Mouse (Mus musculus) bone marrow macrophage, adult 2 months (primary cell): Measurements from ENCODE around the gene Myh7b.

ENCODE experiments used
- CTCF ChIP-seq: IDR thresholded peaks from 2 replicates; pipeline ENCODE4 v1.5.1; 2012; ENCODE audit warnings: low read depth, mild to moderate bottlenecking, low read length, moderate library complexity
- POLR2A ChIP-seq: IDR thresholded peaks from 2 replicates; pipeline ENCODE4 v1.6.1; 2012; ENCODE audit warnings: mild to moderate bottlenecking, low read depth, low read length, borderline replicate concordance

GRCm38 (mm10) chr2:155562934-155563333, 48.1 kb upstream of the Myh7b start:
- TF ChIP-seq POLR2A: no peak
- no peak for TF ChIP-seq CTCF
